ENCODE assay signal across 14 mouse cellular contexts in genomic region chr13:107902800-107903149, GRCm38 (mm10).
DNase-seq lines count a peak whose midpoint lies in the region; ATAC-seq and TF ChIP-seq lines count a peak whose summit lies in the region.
"Had no signal": no experiment of that assay in that cellular context is flagged by ENCODE, and none has a peak within 500 bp of the region (broad histone marks: within the 10 kb centered on the region; RNA-seq: fewer than 3 reads in every experiment).

No protein-coding gene starts in this region.

- H3K27ac ChIP-seq in forebrain, embryonic 11.5 days (ENCODE audit: low read depth, low read length): no peak overlapping the region
- H3K27ac ChIP-seq in forebrain, postnatal 0 days (ENCODE audit: low read depth, low read length): no peak overlapping the region
- 0 out of 2 replicates have a peak overlapping the region, but pooled peaks have one; percentile 40 for H3K27ac ChIP-seq in lung, embryonic 16.5 days (ENCODE audit: low read length)
- H3K27ac ChIP-seq in embryonic facial prominence, embryonic 10.5 days (replicated peaks): peak overlapping the region; percentile 61
- H3K27ac ChIP-seq in liver, embryonic 12.5 days: peak overlapping the region; percentile 45; the same call in 1 of the 2 replicates
- H3K27ac ChIP-seq: embryonic facial prominence, embryonic 12.5 days; liver, embryonic 15.5 days; neural tube, embryonic 12.5 days had no signal

- ATAC-seq in forebrain, embryonic 11.5 days (replicated peaks; ENCODE audit: low FRiP score): peak; percentile 20; the same call in 1 of the 2 replicates
- ATAC-seq in forebrain, postnatal 0 days: no peak
- no peak for ATAC-seq in lung, embryonic 16.5 days (ENCODE audit: low read depth)
- ATAC-seq in liver, embryonic 12.5 days: no peak

- H3K4me1 ChIP-seq in forebrain, embryonic 11.5 days (replicated peaks; ENCODE audit: control insufficient read depth, insufficient read depth, low read length): no peaks in the 10 kb centered on the region; the same call in 1 of the 2 replicates
- no peaks in the 10 kb centered on the region for H3K4me1 ChIP-seq in forebrain, postnatal 0 days (ENCODE audit: insufficient read depth)
- H3K4me1 ChIP-seq in lung, embryonic 16.5 days (replicated peaks; ENCODE audit: control insufficient read depth, insufficient read depth, low read length): peaks cover 14% of the 10 kb centered on the region; the same call in 1 of the 2 replicates
- H3K4me1 ChIP-seq in embryonic facial prominence, embryonic 10.5 days: peaks cover 27% of the 10 kb centered on the region
- peaks cover 7% of the 10 kb centered on the region; the same call in 1 of the 2 replicates for H3K4me1 ChIP-seq in liver, embryonic 12.5 days
- H3K4me1 ChIP-seq: liver, embryonic 15.5 days had no signal

- no peaks in the 10 kb centered on the region for H3K36me3 ChIP-seq in forebrain, embryonic 11.5 days (ENCODE audit: control insufficient read depth, insufficient read depth, low read length)
- H3K36me3 ChIP-seq in forebrain, postnatal 0 days (ENCODE audit: insufficient read depth): no peaks in the 10 kb centered on the region
- H3K36me3 ChIP-seq in lung, embryonic 16.5 days (ENCODE audit: control insufficient read depth, insufficient read depth, low read length): no peaks in the 10 kb centered on the region
- H3K36me3 ChIP-seq in embryonic facial prominence, embryonic 10.5 days (replicated peaks): no peaks in the 10 kb centered on the region
- no peaks in the 10 kb centered on the region for H3K36me3 ChIP-seq in liver, embryonic 12.5 days
- H3K36me3 ChIP-seq: embryonic facial prominence, embryonic 12.5 days; liver, embryonic 15.5 days; neural tube, embryonic 12.5 days had no signal

- H3K9me3 ChIP-seq in forebrain, embryonic 11.5 days (ENCODE audit: control insufficient read depth, low read length): no peaks in the 10 kb centered on the region
- no peaks in the 10 kb centered on the region for H3K9me3 ChIP-seq in forebrain, postnatal 0 days (ENCODE audit: low read length)
- no peaks in the 10 kb centered on the region for H3K9me3 ChIP-seq in lung, embryonic 16.5 days (ENCODE audit: control insufficient read depth, low read length)
- no peaks in the 10 kb centered on the region for H3K9me3 ChIP-seq in embryonic facial prominence, embryonic 10.5 days
- no peaks in the 10 kb centered on the region for H3K9me3 ChIP-seq in liver, embryonic 12.5 days (replicated peaks)
- H3K9me3 ChIP-seq: embryonic facial prominence, embryonic 12.5 days; liver, embryonic 15.5 days; neural tube, embryonic 12.5 days had no signal

- H3K9ac ChIP-seq in forebrain, embryonic 11.5 days (ENCODE audit: low read length): no peak overlapping the region
- no peak overlapping the region for H3K9ac ChIP-seq in forebrain, postnatal 0 days
- no peak overlapping the region for H3K9ac ChIP-seq in lung, embryonic 16.5 days (ENCODE audit: low read length)
- no peak overlapping the region for H3K9ac ChIP-seq in liver, embryonic 12.5 days
- H3K9ac ChIP-seq: embryonic facial prominence, embryonic 12.5 days; liver, embryonic 15.5 days; neural tube, embryonic 12.5 days had no signal

- no peak overlapping the region for H3K4me3 ChIP-seq in forebrain, embryonic 11.5 days (ENCODE audit: low read depth, low read length)
- no peak overlapping the region for H3K4me3 ChIP-seq in forebrain, postnatal 0 days (ENCODE audit: low read depth, low read length)
- H3K4me3 ChIP-seq in lung, embryonic 16.5 days (ENCODE audit: low read length): no peak overlapping the region
- H3K4me3 ChIP-seq in embryonic facial prominence, embryonic 10.5 days: no peak overlapping the region
- no peak overlapping the region for H3K4me3 ChIP-seq in liver, embryonic 12.5 days
- H3K4me3 ChIP-seq: embryonic facial prominence, embryonic 12.5 days; liver, embryonic 15.5 days; neural tube, embryonic 12.5 days had no signal

- intact Hi-C loops in left cerebral cortex, postnatal 10 days (cut with DNase I): no loop called here

- H3K4me2 ChIP-seq in forebrain, embryonic 11.5 days (ENCODE audit: low read depth, low read length, severe bottlenecking): no peak overlapping the region
- no peak overlapping the region for H3K4me2 ChIP-seq in forebrain, postnatal 0 days (ENCODE audit: low read depth)
- no peak overlapping the region for H3K4me2 ChIP-seq in lung, embryonic 16.5 days (ENCODE audit: low read depth, low read length)
- H3K4me2 ChIP-seq in liver, embryonic 12.5 days: no peak overlapping the region
- H3K4me2 ChIP-seq: embryonic facial prominence, embryonic 12.5 days; liver, embryonic 15.5 days; midbrain, embryonic 11.5 days; neural tube, embryonic 12.5 days had no signal

- no peaks in the 10 kb centered on the region for H3K27me3 ChIP-seq in forebrain, embryonic 11.5 days (ENCODE audit: control insufficient read depth, insufficient read depth, low read length)
- H3K27me3 ChIP-seq in forebrain, postnatal 0 days (ENCODE audit: insufficient read depth, low read length): no peaks in the 10 kb centered on the region
- H3K27me3 ChIP-seq in lung, embryonic 16.5 days (ENCODE audit: control insufficient read depth, insufficient read depth, low read depth, low read length): no peaks in the 10 kb centered on the region
- no peaks in the 10 kb centered on the region for H3K27me3 ChIP-seq in embryonic facial prominence, embryonic 10.5 days (replicated peaks; ENCODE audit: low read depth, poor library complexity, severe bottlenecking)
- H3K27me3 ChIP-seq in liver, embryonic 12.5 days (replicated peaks): no peaks in the 10 kb centered on the region
- H3K27me3 ChIP-seq: embryonic facial prominence, embryonic 12.5 days; liver, embryonic 15.5 days; neural tube, embryonic 12.5 days had no signal

- no peak for DNase-seq in forebrain, embryonic 11.5 days (ENCODE audit: low spot score)
- no peak for DNase-seq in forebrain, postnatal 0 days
- no peak for DNase-seq in lung, postnatal 10 days
- no peak for DNase-seq in embryonic facial prominence, embryonic 10.5 days (ENCODE audit: low spot score)
- no peak for DNase-seq in left cerebral cortex, postnatal 10 days (ENCODE audit: extremely low spot score in 1 of 2, low spot score in 2 of 2)
- DNase-seq in cerebellum, postnatal 10 days: no peak
- DNase-seq: cerebellum, adult 8-10 months; right cerebral cortex, postnatal 14 days had no signal

- WGBS in forebrain, embryonic 11.5 days: 73% methylated on average over 5 of the region's 5 CpGs
- 74% methylated on average over 5 of the region's 5 CpGs for WGBS in forebrain, postnatal 0 days
- 65% methylated on average over 5 of the region's 5 CpGs for WGBS in lung, embryonic 16.5 days
- 85% methylated on average over 5 of the region's 5 CpGs for WGBS in embryonic facial prominence, embryonic 10.5 days
- WGBS in liver, embryonic 12.5 days (ENCODE audit: insufficient replicate concordance): 58% methylated on average over 5 of the region's 5 CpGs

- no peak for TF ChIP-seq CTCF in forebrain, postnatal 0 days (IDR thresholded peaks at IDR 0.05; ENCODE audit: low read depth)

Comparison
In these comparisons a context has a peak if more than half of its experiments do, and no peak if none do; other contexts are left out.
1. H3K27ac ChIP-seq: peak in lung, embryonic 16.5 days (single experiment), embryonic facial prominence, embryonic 10.5 days (single experiment) and liver, embryonic 12.5 days (single experiment); none in forebrain, embryonic 11.5 days (single experiment) and forebrain, postnatal 0 days (single experiment).